Comparison of ENCODE assay signal across 7 mouse cellular contexts in the genomic region with DNA sequence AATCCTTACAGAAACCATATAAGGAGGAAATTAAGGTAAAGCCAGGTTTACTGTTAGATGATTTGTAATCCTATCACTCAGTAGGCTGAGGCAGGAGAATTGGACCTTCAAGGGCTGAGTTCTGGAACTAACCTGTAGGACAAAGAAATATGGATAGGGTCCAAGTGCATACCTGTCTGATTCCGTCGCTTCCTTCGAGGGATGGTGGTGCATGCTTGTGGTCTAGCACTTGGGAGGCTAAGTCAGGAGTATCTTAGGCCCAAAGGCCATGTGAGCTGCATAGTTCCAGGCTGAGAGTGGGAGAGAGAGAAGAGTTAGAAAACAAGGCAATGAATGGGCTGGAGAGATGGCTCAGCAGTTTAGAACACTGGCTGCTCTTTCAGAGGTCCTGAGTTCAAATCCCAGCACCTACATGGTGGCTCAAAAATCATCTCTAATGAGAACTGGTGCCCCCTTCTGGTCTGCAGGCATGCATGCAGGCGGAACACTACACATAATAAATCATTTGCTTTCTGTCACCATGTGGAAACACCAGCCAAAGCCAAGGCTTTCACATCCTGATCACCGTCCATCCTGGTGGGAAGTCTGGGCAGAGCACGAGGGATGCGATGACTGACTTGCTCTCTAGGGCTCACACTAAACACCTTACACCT. TPM values are rescaled to one million over a fixed set of nuclear protein-coding genes. Genes with fewer than 3 reads are reported as not detected.
DNase-seq lines count a peak whose midpoint lies in the region; ATAC-seq and TF ChIP-seq lines count a peak whose summit lies in the region.

No protein-coding gene starts in this region.

- ATAC-seq in lung, embryonic 15.5 days (ENCODE audit: borderline replicate concordance, extremely low read depth, low FRiP score, low TSS enrichment), result no peak
- no peak for ATAC-seq in hindbrain, embryonic 14.5 days (ENCODE audit: low FRiP score)

- H3K27me3 ChIP-seq in lung, embryonic 15.5 days, result no peaks in the 10 kb centered on the region
- no peaks in the 10 kb centered on the region for H3K27me3 ChIP-seq in hindbrain, embryonic 14.5 days (ENCODE audit: control insufficient read depth, insufficient read depth, low read length)
- H3K27me3 ChIP-seq in thymus, adult 2 months (ENCODE audit: control insufficient read depth, insufficient read depth, low read length), result no peaks in the 10 kb centered on the region

- peak overlapping the region; percentile 63 for H3K4me3 ChIP-seq in lung, embryonic 15.5 days
- peak overlapping the region; percentile 55; the same call in 1 of the 2 replicates for H3K4me3 ChIP-seq in hindbrain, embryonic 14.5 days (replicated peaks; ENCODE audit: low read length)
- no peak overlapping the region for H3K4me3 ChIP-seq in thymus, adult 2 months (ENCODE audit: control insufficient read depth, insufficient read depth, low read length)

- no peak for TF ChIP-seq CTCF in thymus, adult 2 months (IDR thresholded peaks at IDR 0.05; ENCODE audit: borderline replicate concordance, control insufficient read depth, extremely low read depth, insufficient read depth, low read length, poor library complexity)

- 92% methylated on average over 7 of the region's 7 CpGs for WGBS in lung, embryonic 15.5 days
- 98% methylated on average over 7 of the region's 7 CpGs for WGBS in hindbrain, embryonic 14.5 days
- 96% methylated on average over 7 of the region's 7 CpGs for WGBS in thymus, adult 2 months

- H3K9me3 ChIP-seq in lung, embryonic 15.5 days, result no peaks in the 10 kb centered on the region
- H3K9me3 ChIP-seq in hindbrain, embryonic 14.5 days (ENCODE audit: control insufficient read depth, low read length), result no peaks in the 10 kb centered on the region

- no peak overlapping the region for H3K9ac ChIP-seq in lung, embryonic 15.5 days
- no peak overlapping the region for H3K9ac ChIP-seq in hindbrain, embryonic 14.5 days

- no peak for TF ChIP-seq POLR2A in thymus, adult 2 months (IDR thresholded peaks at IDR 0.05; ENCODE audit: control insufficient read depth, extremely low read depth, insufficient read depth, low read length, poor library complexity)

- H3K27ac ChIP-seq in lung, embryonic 15.5 days, result no peak overlapping the region
- no peak overlapping the region for H3K27ac ChIP-seq in hindbrain, embryonic 14.5 days
- no peak overlapping the region for H3K27ac ChIP-seq in thymus, adult 2 months (ENCODE audit: control insufficient read depth, insufficient read depth, low read length)

- H3K36me3 ChIP-seq in lung, embryonic 15.5 days, result peaks cover 22% of the 10 kb centered on the region
- peaks cover 12% of the 10 kb centered on the region for H3K36me3 ChIP-seq in hindbrain, embryonic 14.5 days (replicated peaks; ENCODE audit: control insufficient read depth, insufficient read depth)
- no peaks in the 10 kb centered on the region for H3K36me3 ChIP-seq in thymus, adult 2 months (ENCODE audit: control insufficient read depth, insufficient read depth, low read length)

- DNase-seq in lung, postnatal 4 days, result no peak
- peak; percentile 30 for DNase-seq in c-Kit-positive CD71-positive TER-119-positive erythroid progenitor cells, embryonic 14.5 days (ENCODE audit: low spot score)
- DNase-seq in hindbrain, embryonic 14.5 days (ENCODE audit: low spot score), result no peak
- DNase-seq in lung, postnatal 25 days (ENCODE audit: low spot score), result peak; percentile 6
- peak; percentile 35 for DNase-seq in thymus, adult 2 months
- DNase-seq in right cerebral cortex, postnatal 10 days (ENCODE audit: low spot score in 2 of 2), result no peak

- H3K4me2 ChIP-seq in lung, embryonic 15.5 days, result peak overlapping the region; percentile 96
- H3K4me2 ChIP-seq in hindbrain, embryonic 14.5 days (replicated peaks), result peak overlapping the region; percentile 90

- H3K4me1 ChIP-seq in lung, embryonic 15.5 days, result peaks cover 17% of the 10 kb centered on the region
- peaks cover 7% of the 10 kb centered on the region for H3K4me1 ChIP-seq in hindbrain, embryonic 14.5 days (replicated peaks; ENCODE audit: control insufficient read depth, insufficient read depth, low read length)
- H3K4me1 ChIP-seq in thymus, adult 2 months (replicated peaks; ENCODE audit: control insufficient read depth, insufficient read depth, low read length), result peaks cover 7% of the 10 kb centered on the region

RNA-seq across cellular contexts. Expression of a gene that starts 1.3 kb away (rescaled TPM):
- 142 and 151 TPM in 2 replicates for polyA plus RNA-seq in lung, embryonic 15.5 days (2015; fragmentation: Nextera tagmentation; extraction: Ambion mirVana)
- polyA plus RNA-seq in hindbrain, embryonic 14.5 days (2014; fragmentation: Nextera tagmentation; extraction: Ambion mirVana), result 92.4 and 93.1 TPM in 2 replicates
- 168 and 199 TPM in 2 replicates for polyA plus RNA-seq in thymus, adult 2 months (2012; rRNA removed)

RNA-seq across cellular contexts. Expression of a gene that starts 29.9 kb away (rescaled TPM):
- polyA plus RNA-seq in lung, embryonic 15.5 days (2015; fragmentation: Nextera tagmentation; extraction: Ambion mirVana), result 0.74 and 0.96 TPM in 2 replicates
- polyA plus RNA-seq in hindbrain, embryonic 14.5 days (2014; fragmentation: Nextera tagmentation; extraction: Ambion mirVana), result 47.8 and 53.8 TPM in 2 replicates
- 5.1 and 5.5 TPM in 2 replicates for polyA plus RNA-seq in thymus, adult 2 months (2012; rRNA removed)

RNA-seq across cellular contexts. Expression of a gene that starts 35.4 kb away (rescaled TPM):
- polyA plus RNA-seq in lung, embryonic 15.5 days (2015; fragmentation: Nextera tagmentation; extraction: Ambion mirVana), result 378 and 389 TPM in 2 replicates
- 577 and 614 TPM in 2 replicates for polyA plus RNA-seq in hindbrain, embryonic 14.5 days (2014; fragmentation: Nextera tagmentation; extraction: Ambion mirVana)
- 404 and 428 TPM in 2 replicates for polyA plus RNA-seq in thymus, adult 2 months (2012; rRNA removed)

RNA-seq across cellular contexts. Expression of a gene that starts 42.4 kb away (rescaled TPM):
- 21.3 and 24.4 TPM in 2 replicates for polyA plus RNA-seq in lung, embryonic 15.5 days (2015; fragmentation: Nextera tagmentation; extraction: Ambion mirVana)
- 12.0 and 14.6 TPM in 2 replicates for polyA plus RNA-seq in hindbrain, embryonic 14.5 days (2014; fragmentation: Nextera tagmentation; extraction: Ambion mirVana)
- polyA plus RNA-seq in thymus, adult 2 months (2012; rRNA removed), result 117 and 126 TPM in 2 replicates

RNA-seq across cellular contexts. Expression of a gene that starts 46.7 kb away (rescaled TPM):
- polyA plus RNA-seq in lung, embryonic 15.5 days (2015; fragmentation: Nextera tagmentation; extraction: Ambion mirVana), result 454 and 458 TPM in 2 replicates
- 674 and 707 TPM in 2 replicates for polyA plus RNA-seq in hindbrain, embryonic 14.5 days (2014; fragmentation: Nextera tagmentation; extraction: Ambion mirVana)
- 1,595 and 1,797 TPM in 2 replicates for polyA plus RNA-seq in thymus, adult 2 months (2012; rRNA removed)

Comparison
In these comparisons a context has a peak if more than half of its experiments do, and no peak if none do; other contexts are left out.
1. DNase-seq: peak in c-Kit-positive CD71-positive TER-119-positive erythroid progenitor cells, embryonic 14.5 days (single experiment), lung, postnatal 25 days (single experiment) and thymus, adult 2 months (single experiment); none in lung, postnatal 4 days (0 of 2), hindbrain, embryonic 14.5 days (single experiment) and right cerebral cortex, postnatal 10 days (0 of 2).